Mouse (Mus musculus) myocyte (in vitro differentiated cells): ENCODE results near the gene Hook2.

Experiments used
- CEBPB ChIP-seq: IDR thresholded peaks from 2 replicates; pipeline ENCODE4 v1.6.1; 2011; ENCODE audit warnings: mild to moderate bottlenecking, moderate library complexity; ENCODE audit not compliant: poor library complexity, insufficient read depth, severe bottlenecking
- E2F4 ChIP-seq: IDR thresholded peaks from one replicate; pipeline ENCODE4 v1.6.1; 2011; ENCODE audit warnings: mild to moderate bottlenecking, control low read depth, moderate library complexity; ENCODE audit not compliant: insufficient read depth
- MYOD1 ChIP-seq, 3 experiments: IDR thresholded peaks; one replicate each; pipeline ENCODE4 v1.6.1; 2011; ENCODE audit warnings: control low read depth in 2 of 3, low read depth in 2 of 3, mild to moderate bottlenecking in 2 of 3, moderate library complexity in 1 of 3; ENCODE audit not compliant: insufficient read length in 2 of 3, control insufficient read depth in 1 of 3
- MYOG ChIP-seq, 3 experiments: IDR thresholded peaks; one replicate each; pipeline ENCODE4 v1.6.1; 2011; ENCODE audit warnings: control low read depth in 2 of 3, low read depth in 2 of 3, mild to moderate bottlenecking in 2 of 3; ENCODE audit not compliant: insufficient read length in 2 of 3, control insufficient read depth in 1 of 3, insufficient read depth in 1 of 3
- POLR2A ChIP-seq: IDR thresholded peaks from one replicate; pipeline ENCODE4 v1.6.1; 2011; ENCODE audit warnings: low read depth, mild to moderate bottlenecking, control low read depth, moderate library complexity; ENCODE audit not compliant: insufficient read length
- POLR2AphosphoS2 ChIP-seq: IDR thresholded peaks from one replicate; pipeline ENCODE4 v1.6.1; 2011; ENCODE audit warnings: low read depth, control low read depth; ENCODE audit not compliant: insufficient read length
- REST ChIP-seq: IDR thresholded peaks from one replicate; pipeline ENCODE4 v1.6.1; 2011; ENCODE audit warnings: mild to moderate bottlenecking, control low read depth, moderate library complexity; ENCODE audit not compliant: insufficient read depth, insufficient read length
- SRF ChIP-seq: IDR thresholded peaks from one replicate; pipeline ENCODE4 v1.6.1; 2011; ENCODE audit warnings: low read depth; ENCODE audit not compliant: control insufficient read depth, insufficient read length
- TCF12 ChIP-seq: IDR thresholded peaks from one replicate; pipeline ENCODE4 v1.6.1; 2011; ENCODE audit warnings: mild to moderate bottlenecking, control low read depth; ENCODE audit not compliant: poor library complexity, insufficient read depth, severe bottlenecking
- USF1 ChIP-seq: IDR thresholded peaks from one replicate; pipeline ENCODE4 v1.6.1; 2011; ENCODE audit warnings: low read depth, mild to moderate bottlenecking, control low read depth, moderate library complexity

DNA sequence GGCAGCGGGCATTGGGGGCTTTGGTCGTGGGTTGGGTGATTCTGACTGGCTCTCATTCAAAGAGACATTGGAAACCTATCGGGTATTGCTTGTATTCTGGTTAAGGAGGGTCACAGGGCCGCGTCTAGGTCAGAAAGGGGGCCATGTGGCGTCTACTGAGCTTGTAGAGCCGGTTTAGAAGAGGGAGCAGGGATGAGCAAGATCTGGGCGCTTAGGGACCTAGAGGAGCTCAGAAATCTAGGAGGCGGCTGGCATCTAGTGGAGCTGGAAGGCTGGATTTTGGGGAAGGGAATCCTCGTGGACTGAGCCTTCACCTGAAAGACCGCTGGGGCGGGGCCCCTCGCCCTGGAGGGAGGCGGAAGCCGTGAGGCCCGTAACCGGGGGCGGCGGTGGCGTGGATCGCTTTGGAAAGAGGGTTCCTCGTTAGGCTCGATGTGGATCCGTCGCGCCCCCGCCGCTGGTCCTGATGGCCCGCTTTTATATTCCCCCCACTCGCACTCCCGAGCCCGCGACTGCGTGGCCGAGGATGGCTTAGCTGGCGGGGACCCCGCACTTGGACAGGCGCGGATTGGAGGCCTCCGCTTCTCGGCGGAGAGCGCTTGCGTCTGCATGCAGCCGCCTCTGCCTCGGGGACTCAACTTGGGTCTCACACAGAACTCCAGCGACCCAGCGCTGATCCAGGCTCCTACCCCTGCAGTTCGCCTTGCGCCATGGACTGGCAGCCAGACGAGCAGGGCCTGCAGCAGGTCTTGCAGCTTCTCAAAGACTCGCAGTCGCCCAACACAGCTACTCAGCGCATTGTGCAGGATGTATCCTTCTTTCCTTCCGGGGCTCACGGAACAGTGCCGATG is 47.5 kb downstream of the Hook2 start:
- TF ChIP-seq MYOD1 (IDR thresholded peaks at IDR 0.05; ENCODE audit: control insufficient read depth in 1 of 3, insufficient read length in 2 of 3, low read depth in 2 of 3) (no peak), CEBPB (no peak), SRF (no peak), POLR2A (no peak), USF1 (no peak), POLR2AphosphoS2 (peak; percentile 31), REST (no peak), E2F4 (no peak), TCF12 (no peak), MYOG (IDR thresholded peaks at IDR 0.05; ENCODE audit: control insufficient read depth in 1 of 3, insufficient read depth in 1 of 3, insufficient read length in 2 of 3, low read depth in 2 of 3) (no peak)
